Mouse (Mus musculus) embryonic facial prominence, embryonic 11.5 days (tissue): Measurements from ENCODE around the gene Gbx2. TPM values are rescaled to one million over a fixed set of nuclear protein-coding genes. Genes with fewer than 3 reads are reported as not detected.

Experiments
- polyA plus RNA-seq: library from polyadenylated mRNA; unstranded; fragments of >200 nt; fragmentation: Nextera tagmentation; extraction: Ambion mirVana; gene quantifications from 2 replicates; pipeline ENCODE4 v1.2.1, GENCODE M21; 2014

Gene Gbx2
- polyA plus RNA-seq, 1 experiment from 2014 or later: 7.2 TPM

Other genes starting within 250 kb of the Gbx2 start
- gene Asb18, start 83.5 kb upstream of the Gbx2 start, polyA plus RNA-seq: not detected in 2 replicates
- 0.56 TPM in 1 of 2 replicates, not detected in the other for gene Iqca, start 222.2 kb upstream of the Gbx2 start, polyA plus RNA-seq